Mouse (Mus musculus): ENCODE measurements around the gene Krt35. TPM values are rescaled to one million over a fixed set of nuclear protein-coding genes. Genes with fewer than 3 reads are reported as not detected.

The Krt35 gene
- polyA plus RNA-seq, 1 experiment, result not detected

DNA sequence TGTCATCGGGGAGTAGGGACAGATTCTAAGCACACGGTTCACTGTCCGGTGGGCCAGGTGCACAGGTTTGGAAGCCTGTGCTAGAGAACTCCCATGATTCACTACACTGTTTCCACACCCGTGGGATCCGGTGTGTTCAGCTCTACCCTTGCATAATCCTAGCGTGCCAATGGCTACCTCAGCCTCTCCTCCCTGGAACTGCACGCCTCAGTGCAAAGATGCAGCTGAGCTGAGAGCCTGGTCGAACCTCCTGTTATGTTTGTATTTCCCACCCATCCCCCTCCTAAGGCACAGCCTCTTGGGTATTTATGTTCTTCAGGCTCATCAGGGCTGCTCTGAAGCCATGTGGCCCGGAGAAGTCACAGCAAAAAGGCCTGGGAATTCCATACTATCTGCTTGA, 1.8 kb upstream of the Krt35 start:
- no peak for TF ChIP-seq POLR2A (IDR thresholded peaks at IDR 0.05; ENCODE audit: borderline replicate concordance, insufficient read depth, low read length)
- TF ChIP-seq CTCF (IDR thresholded peaks at IDR 0.05; ENCODE audit: borderline replicate concordance, insufficient read depth, low read depth, low read length), result no peak
- H3K4me3 ChIP-seq (replicated peaks; ENCODE audit: insufficient read depth, low read depth, low read length), result no peak overlapping the region
- WGBS, result 71% methylated on average over 9 of the region's 9 CpGs
- DNase-seq, result no peak
- H3K4me1 ChIP-seq (ENCODE audit: control insufficient read depth, insufficient read depth, low read length), result no peaks in the 10 kb centered on the region
- no peaks in the 10 kb centered on the region for H3K27me3 ChIP-seq (ENCODE audit: control insufficient read depth, insufficient read depth, low read length)
- no peak overlapping the region for H3K27ac ChIP-seq (ENCODE audit: insufficient read depth, low read length)

DNA sequence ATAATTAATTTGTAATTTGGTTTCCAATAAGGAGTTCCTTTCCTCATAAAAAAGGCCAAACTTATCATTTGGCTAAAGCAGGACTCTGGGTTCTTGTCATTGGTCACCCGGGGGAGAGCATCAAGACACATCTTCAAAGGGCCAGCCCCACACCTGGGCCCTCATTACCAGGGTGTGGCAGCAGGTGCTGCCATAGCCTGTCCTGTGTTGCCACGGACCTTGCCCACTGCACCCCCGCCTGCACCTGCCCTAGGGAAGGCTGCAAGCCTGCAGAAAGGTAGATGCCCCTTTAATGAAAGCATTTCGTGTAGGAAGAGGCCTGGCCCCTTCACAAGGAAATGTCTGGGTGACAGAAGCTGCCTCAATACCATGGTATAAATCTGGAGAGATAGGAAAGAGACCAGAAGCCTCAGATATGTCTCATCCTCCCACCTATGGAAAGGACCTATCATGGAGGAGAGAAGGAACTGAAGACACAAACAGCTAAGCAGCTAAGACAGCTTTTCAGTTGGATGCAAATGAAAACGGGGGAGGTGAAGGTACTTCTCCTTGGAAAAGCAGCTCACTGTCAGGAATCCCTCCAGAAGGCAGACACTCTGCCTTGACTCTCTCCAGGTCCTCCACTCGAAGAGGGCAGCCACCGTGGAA, 7.5 kb downstream of the Krt35 start:
- 74% methylated on average over 7 of the region's 7 CpGs for WGBS
- no peak overlapping the region for H3K4me3 ChIP-seq (replicated peaks; ENCODE audit: insufficient read depth, low read depth, low read length)
- DNase-seq, result no peak
- H3K27me3 ChIP-seq (ENCODE audit: control insufficient read depth, insufficient read depth, low read length), result no peaks in the 10 kb centered on the region
- TF ChIP-seq CTCF (IDR thresholded peaks at IDR 0.05; ENCODE audit: borderline replicate concordance, insufficient read depth, low read depth, low read length) (no peak), POLR2A (IDR thresholded peaks at IDR 0.05; ENCODE audit: borderline replicate concordance, insufficient read depth, low read length) (no peak)
- H3K4me1 ChIP-seq (ENCODE audit: control insufficient read depth, insufficient read depth, low read length), result no peaks in the 10 kb centered on the region
- H3K27ac ChIP-seq (ENCODE audit: insufficient read depth, low read length), result no peak overlapping the region

DNA sequence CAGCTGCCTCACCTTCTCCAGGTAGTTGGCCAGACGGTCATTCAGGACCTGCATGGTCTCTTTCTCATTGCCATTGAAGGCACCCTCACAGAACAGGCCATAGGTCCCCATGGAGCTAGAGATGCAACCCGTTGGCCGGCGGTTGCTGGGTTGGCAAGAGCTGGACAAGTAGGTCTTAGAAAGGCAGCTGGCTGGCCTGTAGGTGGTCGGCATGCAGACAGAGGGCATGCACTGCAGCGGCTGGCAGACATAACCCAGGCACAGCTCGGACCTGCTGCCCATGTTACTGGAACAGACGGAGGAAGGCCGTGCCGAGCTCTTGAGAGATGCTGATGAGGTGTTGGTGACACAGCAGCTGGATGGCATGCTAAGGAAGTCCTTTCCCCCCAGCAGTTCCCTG, 8.2 kb downstream of the Krt35 start, which contains the start of gene Krt32:
Gene Krt32 (minus strand): TSS at position 366 of the 400 bp plus-strand sequence.
- Histone ChIP-seq H3K27me3 (ENCODE audit: control insufficient read depth, insufficient read depth, low read length) (no peaks in the 10 kb centered on the region), H3K27ac (ENCODE audit: insufficient read depth, low read length) (no peak within 1 kb of the TSS), H3K4me1 (ENCODE audit: control insufficient read depth, insufficient read depth, low read length) (no peaks in the 10 kb centered on the region), H3K4me3 (replicated peaks; ENCODE audit: insufficient read depth, low read depth, low read length) (no peak within 1 kb of the TSS)
- DNase-seq, result no peak
- no peak for TF ChIP-seq POLR2A (IDR thresholded peaks at IDR 0.05; ENCODE audit: borderline replicate concordance, insufficient read depth, low read length)
- no peak for TF ChIP-seq CTCF (IDR thresholded peaks at IDR 0.05; ENCODE audit: borderline replicate concordance, insufficient read depth, low read depth, low read length)
- WGBS, result 46% methylated on average over 10 of the region's 10 CpGs

DNA sequence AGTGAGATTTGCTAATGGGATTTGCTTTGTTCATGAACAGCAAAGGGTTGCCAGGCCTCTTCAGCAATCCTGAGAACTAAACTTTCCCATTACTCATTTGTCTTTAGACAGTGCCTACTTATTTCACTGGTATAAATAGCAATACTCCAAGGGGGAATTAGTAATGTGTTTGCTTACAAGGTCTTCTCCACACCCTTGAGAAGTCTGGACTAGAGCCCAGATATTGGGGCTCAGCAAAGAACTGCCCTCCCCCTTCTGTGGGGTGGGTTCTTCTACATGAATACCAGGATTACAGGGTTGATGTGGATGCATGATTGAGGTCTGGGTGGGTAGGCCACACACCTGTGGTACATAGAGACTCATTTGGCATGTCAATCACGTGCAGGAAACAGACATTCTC, 22.2 kb downstream of the Krt35 start:
- TF ChIP-seq CTCF (IDR thresholded peaks at IDR 0.05; ENCODE audit: borderline replicate concordance, insufficient read depth, low read depth, low read length) (no peak), POLR2A (IDR thresholded peaks at IDR 0.05; ENCODE audit: borderline replicate concordance, insufficient read depth, low read length) (no peak)
- no peak for DNase-seq
- 61% methylated on average over 1 of the region's 1 CpGs for WGBS
- Histone ChIP-seq H3K27me3 (ENCODE audit: control insufficient read depth, insufficient read depth, low read length) (no peaks in the 10 kb centered on the region), H3K4me1 (ENCODE audit: control insufficient read depth, insufficient read depth, low read length) (no peaks in the 10 kb centered on the region), H3K4me3 (replicated peaks; ENCODE audit: insufficient read depth, low read depth, low read length) (no peak overlapping the region), H3K27ac (ENCODE audit: insufficient read depth, low read length) (no peak overlapping the region)

DNA sequence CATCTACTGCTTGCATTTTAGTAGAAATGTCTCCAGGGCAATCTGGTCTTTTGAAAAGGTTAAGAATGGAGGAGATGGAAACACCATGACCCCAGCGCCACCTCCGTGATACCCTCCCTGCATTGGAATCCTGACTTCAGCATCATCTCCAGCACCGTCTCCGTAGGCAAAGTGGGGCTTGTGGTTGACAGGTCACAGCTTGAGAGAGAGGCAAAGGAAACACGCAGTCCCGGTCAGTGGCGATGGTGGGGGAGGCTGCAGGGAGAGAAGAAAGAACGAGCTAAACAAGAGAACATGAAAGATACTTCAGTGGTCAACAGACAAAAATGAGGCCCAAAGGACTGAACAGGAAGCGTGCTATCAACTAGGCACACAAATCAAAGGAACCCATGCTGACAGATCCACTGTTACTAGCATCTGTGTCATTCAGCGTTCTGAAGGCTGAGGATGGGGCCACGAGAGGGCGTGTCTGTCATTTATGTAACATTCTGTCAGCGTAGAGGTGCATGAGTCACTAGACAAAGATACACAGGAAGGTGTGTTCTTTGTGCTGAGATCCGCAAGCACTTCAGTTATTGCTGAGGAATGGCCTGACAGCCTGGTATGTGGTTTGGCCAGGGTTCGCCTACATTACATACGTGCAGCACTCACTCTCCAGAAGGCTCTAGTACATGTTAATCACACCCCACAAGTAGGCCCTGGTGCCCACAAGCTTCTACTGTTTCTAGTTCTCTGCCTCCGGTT, 28.6 kb downstream of the Krt35 start:
- no peak for DNase-seq
- Histone ChIP-seq H3K27ac (ENCODE audit: insufficient read depth, low read length) (no peak overlapping the region), H3K4me1 (ENCODE audit: control insufficient read depth, insufficient read depth, low read length) (no peaks in the 10 kb centered on the region; the same call in 1 of the 2 replicates), H3K27me3 (ENCODE audit: control insufficient read depth, insufficient read depth, low read length) (no peaks in the 10 kb centered on the region), H3K4me3 (replicated peaks; ENCODE audit: insufficient read depth, low read depth, low read length) (no peak overlapping the region)
- TF ChIP-seq CTCF (IDR thresholded peaks at IDR 0.05; ENCODE audit: borderline replicate concordance, insufficient read depth, low read depth, low read length) (no peak), POLR2A (IDR thresholded peaks at IDR 0.05; ENCODE audit: borderline replicate concordance, insufficient read depth, low read length) (no peak)
- 79% methylated on average over 17 of the region's 17 CpGs for WGBS

DNA sequence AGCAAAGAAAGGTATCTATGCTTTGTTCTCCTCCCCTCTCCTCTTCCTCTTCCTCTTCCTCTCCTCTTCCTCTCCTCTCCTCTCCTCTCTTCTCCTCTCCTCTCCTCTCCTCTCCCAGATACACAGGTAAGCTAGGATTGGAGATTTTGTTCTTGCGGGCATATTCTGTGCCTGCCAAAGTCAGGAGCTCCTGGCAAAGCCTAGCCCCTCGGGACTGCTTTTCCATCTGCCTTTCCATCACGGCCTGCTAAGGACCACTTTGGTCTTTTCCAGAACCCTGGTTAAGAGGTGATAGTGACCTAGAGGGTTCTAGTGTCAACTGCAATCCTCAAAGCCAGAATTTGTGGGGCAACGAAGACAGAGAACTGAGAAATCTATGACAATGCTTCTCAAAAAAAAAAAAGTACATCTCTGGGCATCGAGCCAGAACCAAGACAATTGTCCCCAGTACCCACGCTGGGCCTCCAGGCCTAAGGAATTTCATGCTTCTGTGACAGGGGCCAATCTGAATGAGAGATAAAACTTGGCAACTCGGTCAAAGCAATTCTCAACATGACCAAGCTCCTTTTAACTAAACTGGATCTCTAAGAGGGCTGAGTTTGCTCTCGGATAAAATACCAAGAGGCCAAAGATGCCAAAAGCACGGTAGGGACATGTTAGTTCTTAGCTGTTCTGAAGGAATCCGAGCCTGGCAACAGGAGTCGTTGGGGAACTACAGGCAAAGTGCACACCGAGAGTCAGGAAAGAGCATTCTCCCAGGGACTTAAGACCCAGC, 29.6 kb downstream of the Krt35 start:
- peak in 1 of 2 experiments; percentile 15 for DNase-seq
- no peak overlapping the region for H3K27ac ChIP-seq (ENCODE audit: insufficient read depth, low read length)
- TF ChIP-seq POLR2A (IDR thresholded peaks at IDR 0.05; ENCODE audit: borderline replicate concordance, insufficient read depth, low read length) (no peak), CTCF (IDR thresholded peaks at IDR 0.05; ENCODE audit: borderline replicate concordance, insufficient read depth, low read depth, low read length) (no peak)
- no peaks in the 10 kb centered on the region for H3K27me3 ChIP-seq (ENCODE audit: control insufficient read depth, insufficient read depth, low read length)
- H3K4me1 ChIP-seq (ENCODE audit: control insufficient read depth, insufficient read depth, low read length), result no peaks in the 10 kb centered on the region; the same call in 1 of the 2 replicates
- 19% methylated on average over 12 of the region's 12 CpGs for WGBS
- no peak overlapping the region for H3K4me3 ChIP-seq (replicated peaks; ENCODE audit: insufficient read depth, low read depth, low read length)

DNA sequence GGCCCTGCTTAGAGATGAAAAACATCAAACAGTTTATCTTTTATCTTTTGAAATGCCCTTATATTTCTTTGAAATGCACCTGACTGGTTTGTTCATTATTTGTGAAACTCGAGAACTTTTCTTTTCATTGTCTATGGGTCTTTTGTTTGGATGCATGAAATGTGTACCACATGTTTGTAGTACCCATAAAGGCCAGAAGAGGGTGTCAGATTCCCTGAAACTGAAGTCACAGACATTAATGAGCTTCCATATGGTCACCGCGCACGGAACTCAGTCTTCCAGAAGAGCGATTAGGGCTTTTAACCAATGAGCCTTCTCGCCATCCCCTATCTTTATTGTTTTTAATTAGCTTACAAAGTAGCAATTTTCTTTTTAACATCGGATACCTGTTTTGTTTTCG, 37.2 kb downstream of the Krt35 start:
- TF ChIP-seq POLR2A (IDR thresholded peaks at IDR 0.05; ENCODE audit: borderline replicate concordance, insufficient read depth, low read length), result no peak
- TF ChIP-seq CTCF (IDR thresholded peaks at IDR 0.05; ENCODE audit: borderline replicate concordance, insufficient read depth, low read depth, low read length), result no peak
- Histone ChIP-seq H3K4me3 (replicated peaks; ENCODE audit: insufficient read depth, low read depth, low read length) (no peak overlapping the region), H3K4me1 (ENCODE audit: control insufficient read depth, insufficient read depth, low read length) (no peaks in the 10 kb centered on the region; the same call in 1 of the 2 replicates), H3K27me3 (ENCODE audit: control insufficient read depth, insufficient read depth, low read length) (no peaks in the 10 kb centered on the region; the same call in 1 of the 2 replicates), H3K27ac (ENCODE audit: insufficient read depth, low read length) (no peak overlapping the region)
- no peak for DNase-seq
- WGBS, result 60% methylated on average over 8 of the region's 8 CpGs
